Mouse (Mus musculus): ENCODE results near the gene Mfsd4a. TPM values are rescaled to one million over a fixed set of nuclear protein-coding genes. Genes with fewer than 3 reads are reported as not detected.

The Mfsd4a gene
- polyA plus RNA-seq, 1 experiment from 2014 or later = 18.5 TPM

- no peak overlapping the region for H3K4me3 ChIP-seq (ENCODE audit: low read length)
- no peaks in the 10 kb centered on the region for H3K27me3 ChIP-seq (ENCODE audit: insufficient read depth, low read length)
- ATAC-seq (ENCODE audit: low FRiP score, low TSS enrichment) = no peak
- no peaks in the 10 kb centered on the region for H3K4me1 ChIP-seq (ENCODE audit: insufficient read depth, low read length)
- 90% methylated on average over 5 of the region's 5 CpGs for WGBS
- no peak overlapping the region for H3K27ac ChIP-seq (ENCODE audit: low read length)
- no peak overlapping the region for H3K9ac ChIP-seq (replicated peaks; ENCODE audit: low read length)
- no peaks in the 10 kb centered on the region for H3K9me3 ChIP-seq (ENCODE audit: low read length)
- peaks cover 57% of the 10 kb centered on the region for H3K36me3 ChIP-seq (ENCODE audit: insufficient read depth, low read length)
- no peak overlapping the region for H3K4me2 ChIP-seq (replicated peaks; ENCODE audit: low read depth, low read length)
Measured at GRCm38 (mm10) chr1:132027978-132028377, 39.9 kb downstream of the Mfsd4a start.

- H3K9ac ChIP-seq (replicated peaks; ENCODE audit: low read length) = no peak overlapping the region
- H3K27ac ChIP-seq (ENCODE audit: low read length) = no peak overlapping the region
- H3K27me3 ChIP-seq (ENCODE audit: insufficient read depth, low read length) = no peaks in the 10 kb centered on the region
- no peak overlapping the region for H3K4me3 ChIP-seq (ENCODE audit: low read length)
- no peaks in the 10 kb centered on the region for H3K9me3 ChIP-seq (ENCODE audit: low read length)
- WGBS = 92% methylated on average over 11 of the region's 11 CpGs
- no peaks in the 10 kb centered on the region for H3K4me1 ChIP-seq (ENCODE audit: insufficient read depth, low read length)
- no peak overlapping the region for H3K4me2 ChIP-seq (replicated peaks; ENCODE audit: low read depth, low read length)
- peaks cover 59% of the 10 kb centered on the region for H3K36me3 ChIP-seq (ENCODE audit: insufficient read depth, low read length)
- ATAC-seq (ENCODE audit: low FRiP score, low TSS enrichment) = no peak
Measured at GRCm38 (mm10) chr1:132026925-132027646, 40.8 kb downstream of the Mfsd4a start.

GRCm38 (mm10) chr1:132022107-132022506 is 45.8 kb downstream of the Mfsd4a start:
- H3K9me3 ChIP-seq (ENCODE audit: low read length) = no peaks in the 10 kb centered on the region
- WGBS = 89% methylated on average over 3 of the region's 3 CpGs
- H3K27me3 ChIP-seq (ENCODE audit: insufficient read depth, low read length) = no peaks in the 10 kb centered on the region
- H3K4me1 ChIP-seq (ENCODE audit: insufficient read depth, low read length) = no peaks in the 10 kb centered on the region
- no peak overlapping the region for H3K4me3 ChIP-seq (ENCODE audit: low read length)
- no peak for ATAC-seq (ENCODE audit: low FRiP score, low TSS enrichment)
- H3K36me3 ChIP-seq (ENCODE audit: insufficient read depth, low read length) = peaks cover 82% of the 10 kb centered on the region
- H3K27ac ChIP-seq (ENCODE audit: low read length) = no peak overlapping the region
- no peak overlapping the region for H3K4me2 ChIP-seq (replicated peaks; ENCODE audit: low read depth, low read length)
- no peak overlapping the region for H3K9ac ChIP-seq (replicated peaks; ENCODE audit: low read length)

- no peak for ATAC-seq (ENCODE audit: low FRiP score, low TSS enrichment)
- H3K9ac ChIP-seq (replicated peaks; ENCODE audit: low read length) = no peak overlapping the region
- no peaks in the 10 kb centered on the region for H3K9me3 ChIP-seq (ENCODE audit: low read length)
- 88% methylated on average over 7 of the region's 7 CpGs for WGBS
- no peak overlapping the region for H3K4me3 ChIP-seq (ENCODE audit: low read length)
- no peak overlapping the region for H3K4me2 ChIP-seq (replicated peaks; ENCODE audit: low read depth, low read length)
- no peak overlapping the region for H3K27ac ChIP-seq (ENCODE audit: low read length)
- H3K36me3 ChIP-seq (ENCODE audit: insufficient read depth, low read length) = peaks cover 83% of the 10 kb centered on the region
- H3K27me3 ChIP-seq (ENCODE audit: insufficient read depth, low read length) = no peaks in the 10 kb centered on the region
- no peaks in the 10 kb centered on the region for H3K4me1 ChIP-seq (ENCODE audit: insufficient read depth, low read length)
Measured at GRCm38 (mm10) chr1:132019876-132020275, 48.0 kb downstream of the Mfsd4a start.

GRCm38 (mm10) chr1:132016691-132017090 is 51.2 kb downstream of the Mfsd4a start:
- 94% methylated on average over 1 of the region's 1 CpGs for WGBS
- Histone ChIP-seq H3K9me3 (ENCODE audit: low read length) (no peaks in the 10 kb centered on the region), H3K4me2 (replicated peaks; ENCODE audit: low read depth, low read length) (no peak overlapping the region), H3K9ac (replicated peaks; ENCODE audit: low read length) (no peak overlapping the region), H3K4me3 (ENCODE audit: low read length) (no peak overlapping the region), H3K27ac (ENCODE audit: low read length) (no peak overlapping the region), H3K27me3 (ENCODE audit: insufficient read depth, low read length) (no peaks in the 10 kb centered on the region), H3K4me1 (ENCODE audit: insufficient read depth, low read length) (no peaks in the 10 kb centered on the region), H3K36me3 (ENCODE audit: insufficient read depth, low read length) (peaks cover 61% of the 10 kb centered on the region)
- ATAC-seq (ENCODE audit: low FRiP score, low TSS enrichment) = no peak

- no peak overlapping the region for H3K4me2 ChIP-seq (replicated peaks; ENCODE audit: low read depth, low read length)
- no peaks in the 10 kb centered on the region for H3K9me3 ChIP-seq (ENCODE audit: low read length)
- H3K36me3 ChIP-seq (ENCODE audit: insufficient read depth, low read length) = peaks cover 46% of the 10 kb centered on the region
- ATAC-seq (ENCODE audit: low FRiP score, low TSS enrichment) = no peak
- peaks cover 11% of the 10 kb centered on the region; the same call in 1 of the 2 replicates for H3K4me1 ChIP-seq (ENCODE audit: insufficient read depth, low read length)
- no peak overlapping the region for H3K4me3 ChIP-seq (ENCODE audit: low read length)
- no peak overlapping the region for H3K9ac ChIP-seq (replicated peaks; ENCODE audit: low read length)
- H3K27me3 ChIP-seq (ENCODE audit: insufficient read depth, low read length) = no peaks in the 10 kb centered on the region
- H3K27ac ChIP-seq (ENCODE audit: low read length) = no peak overlapping the region
- WGBS = 94% methylated on average over 1 of the region's 1 CpGs
Measured at GRCm38 (mm10) chr1:132014800-132015199, 53.1 kb downstream of the Mfsd4a start.

GRCm38 (mm10) chr1:132012861-132013260 is 55.0 kb downstream of the Mfsd4a start:
- 86% methylated on average over 8 of the region's 8 CpGs for WGBS
- Histone ChIP-seq H3K36me3 (ENCODE audit: insufficient read depth, low read length) (peaks cover 28% of the 10 kb centered on the region), H3K27ac (ENCODE audit: low read length) (no peak overlapping the region), H3K9me3 (ENCODE audit: low read length) (no peaks in the 10 kb centered on the region), H3K4me1 (ENCODE audit: insufficient read depth, low read length) (peaks cover 22% of the 10 kb centered on the region), H3K4me3 (ENCODE audit: low read length) (no peak overlapping the region), H3K4me2 (replicated peaks; ENCODE audit: low read depth, low read length) (no peak overlapping the region), H3K9ac (replicated peaks; ENCODE audit: low read length) (no peak overlapping the region), H3K27me3 (ENCODE audit: insufficient read depth, low read length) (no peaks in the 10 kb centered on the region)
- no peak for ATAC-seq (ENCODE audit: low FRiP score, low TSS enrichment)

- ATAC-seq (ENCODE audit: low FRiP score, low TSS enrichment) = no peak
- H3K36me3 ChIP-seq (ENCODE audit: insufficient read depth, low read length) = peaks cover 22% of the 10 kb centered on the region
- H3K27ac ChIP-seq (ENCODE audit: low read length) = no peak overlapping the region
- H3K4me1 ChIP-seq (ENCODE audit: insufficient read depth, low read length) = peaks cover 23% of the 10 kb centered on the region
- no peaks in the 10 kb centered on the region for H3K27me3 ChIP-seq (ENCODE audit: insufficient read depth, low read length)
- H3K9ac ChIP-seq (replicated peaks; ENCODE audit: low read length) = no peak overlapping the region
- no peak overlapping the region for H3K4me3 ChIP-seq (ENCODE audit: low read length)
- 77% methylated on average over 2 of the region's 2 CpGs for WGBS
- no peaks in the 10 kb centered on the region for H3K9me3 ChIP-seq (ENCODE audit: low read length)
- H3K4me2 ChIP-seq (replicated peaks; ENCODE audit: low read depth, low read length) = no peak overlapping the region
Measured at GRCm38 (mm10) chr1:132011785-132012184, 56.1 kb downstream of the Mfsd4a start.

GRCm38 (mm10) chr1:132010632-132011501 is 57.0 kb downstream of the Mfsd4a start:
- Histone ChIP-seq H3K9me3 (ENCODE audit: low read length) (no peaks in the 10 kb centered on the region), H3K27me3 (ENCODE audit: insufficient read depth, low read length) (no peaks in the 10 kb centered on the region), H3K36me3 (ENCODE audit: insufficient read depth, low read length) (peaks cover 18% of the 10 kb centered on the region), H3K4me2 (replicated peaks; ENCODE audit: low read depth, low read length) (no peak overlapping the region), H3K9ac (replicated peaks; ENCODE audit: low read length) (no peak overlapping the region), H3K4me1 (ENCODE audit: insufficient read depth, low read length) (peaks cover 26% of the 10 kb centered on the region), H3K27ac (ENCODE audit: low read length) (peak overlapping the region; percentile 12; the same call in 1 of the 2 replicates), H3K4me3 (ENCODE audit: low read length) (no peak overlapping the region)
- ATAC-seq (ENCODE audit: low FRiP score, low TSS enrichment) = no peak
- WGBS = 73% methylated on average over 17 of the region's 17 CpGs

Data from kidney, embryonic 16.5 days (tissue).